Mouse (Mus musculus) neural tube, embryonic 15.5 days (tissue): ENCODE results near the gene Cep41. TPM values are rescaled to one million over a fixed set of nuclear protein-coding genes. Genes with fewer than 3 reads are reported as not detected.

ENCODE experiments used
- ATAC-seq: fragments of 200-750 bp; cut with Nextera tagmentation; 2 replicates; pipeline ENCODE4 v1.8.0; 2017; ENCODE audit warnings: mild to moderate bottlenecking, moderate TSS enrichment, moderate library complexity; ENCODE audit not compliant: low FRiP score
- H3K27ac ChIP-seq: fragments of 300-500 bp; sonication (generic); replicated peaks from 2 replicates; pipeline ENCODE4 v1.5.1; 2015; ENCODE audit warnings: mild to moderate bottlenecking, inconsistent platforms
- H3K27me3 ChIP-seq: fragments of 300-500 bp; sonication (generic); replicated peaks from 2 replicates; pipeline ENCODE4 v1.6.1; 2015; ENCODE audit warnings: inconsistent platforms
- H3K36me3 ChIP-seq: fragments of 300-500 bp; sonication (generic); 2 replicates; pipeline ENCODE4 v1.6.1; 2015; ENCODE audit warnings: inconsistent platforms
- H3K4me1 ChIP-seq: fragments of 300-500 bp; sonication (generic); 2 replicates; pipeline ENCODE4 v1.6.1; 2015; ENCODE audit warnings: inconsistent platforms
- H3K4me2 ChIP-seq: fragments of 300-500 bp; sonication (generic); 2 replicates; pipeline ENCODE4 v1.6.1; 2015; ENCODE audit warnings: inconsistent platforms, mild to moderate bottlenecking, moderate library complexity
- H3K4me3 ChIP-seq: fragments of 300-500 bp; sonication (generic); replicated peaks from 2 replicates; pipeline ENCODE4 v1.5.1; 2015; ENCODE audit warnings: mild to moderate bottlenecking, inconsistent platforms
- H3K9ac ChIP-seq: fragments of 300-500 bp; sonication (generic); replicated peaks from 2 replicates; pipeline ENCODE4 v1.6.1; 2015; ENCODE audit warnings: mild to moderate bottlenecking, inconsistent platforms
- H3K9me3 ChIP-seq: fragments of 300-500 bp; sonication (generic); replicated peaks from 2 replicates; pipeline ENCODE4 v1.6.1; 2016; ENCODE audit warnings: inconsistent platforms
- WGBS: fragments of 180-500 bp; shearing (Covaris S2); methylation state at CpG from one replicate; pipeline ENCODE4 v1.1.7; 2015; ENCODE audit warnings: mixed read lengths; 5-methylcytosine and 5-hydroxymethylcytosine counted together
- polyA plus RNA-seq: library from polyadenylated mRNA; unstranded; fragments of >200 nt; fragmentation: Nextera tagmentation; extraction: Ambion mirVana; gene quantifications from 2 replicates; pipeline ENCODE4 v1.2.1, GENCODE M21; 2015

Cep41 gene
- polyA plus RNA-seq, 1 experiment from 2014 or later: 11.6 TPM

DNA sequence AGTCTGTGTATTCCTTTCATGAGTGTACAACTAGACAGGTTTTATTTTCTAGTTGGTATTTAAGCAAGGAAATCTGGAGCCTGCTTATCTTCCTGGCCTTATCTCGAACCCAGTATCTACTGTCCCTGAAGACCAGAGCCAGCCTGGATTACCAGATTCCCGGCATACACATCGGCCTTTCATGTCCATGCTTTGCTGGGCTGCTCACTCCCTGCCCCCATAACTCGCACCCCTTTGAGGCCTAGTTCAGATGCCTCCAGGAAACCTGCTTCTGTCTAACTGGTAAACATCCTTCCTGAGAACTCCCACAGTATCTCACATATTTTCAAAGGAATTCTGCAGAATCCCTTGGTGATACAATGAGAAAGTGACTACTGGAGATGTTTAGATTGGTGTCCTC lies 28.3 kb downstream of the Cep41 start:
- no peaks in the 10 kb centered on the region for H3K36me3 ChIP-seq
- 67% methylated on average over 4 of the region's 4 CpGs for whole genome bisulfite sequencing
- H3K4me3 ChIP-seq: no peak overlapping the region
- 0 out of 2 replicates have a peak, but pooled peaks cover 5% of the 10 kb centered on the region for H3K4me1 ChIP-seq
- no peaks in the 10 kb centered on the region for H3K9me3 ChIP-seq
- H3K27ac ChIP-seq: 0 out of 2 replicates have a peak overlapping the region, but pooled peaks have one; percentile 3
- H3K9ac ChIP-seq: no peak overlapping the region
- H3K4me2 ChIP-seq: no peak overlapping the region
- no peaks in the 10 kb centered on the region for H3K27me3 ChIP-seq
- ATAC-seq: no peak

DNA sequence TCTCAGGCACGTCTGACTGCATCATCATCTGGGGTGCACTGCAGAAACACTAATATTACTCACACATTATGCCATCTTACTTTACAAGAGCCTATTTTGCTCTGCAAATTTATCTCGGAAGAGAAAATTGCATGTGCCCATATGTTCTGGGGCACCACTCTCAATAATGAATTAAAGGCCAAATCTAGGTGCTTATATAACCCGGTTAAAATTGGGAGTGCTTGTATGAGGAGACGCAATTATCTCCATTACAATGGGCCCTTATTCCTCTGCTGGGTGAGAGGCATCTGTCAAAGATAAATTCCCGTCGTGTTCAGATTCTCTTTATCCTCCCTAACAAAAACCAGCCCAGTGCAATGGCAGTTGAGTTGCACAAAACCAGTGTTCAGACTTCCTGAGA lies 28.8 kb downstream of the Cep41 start:
- Histone ChIP-seq H3K4me3 (no peak overlapping the region), H3K27ac (0 out of 2 replicates have a peak overlapping the region, but pooled peaks have one; percentile 3)
- WGBS: 26% methylated on average over 6 of the region's 6 CpGs

DNA sequence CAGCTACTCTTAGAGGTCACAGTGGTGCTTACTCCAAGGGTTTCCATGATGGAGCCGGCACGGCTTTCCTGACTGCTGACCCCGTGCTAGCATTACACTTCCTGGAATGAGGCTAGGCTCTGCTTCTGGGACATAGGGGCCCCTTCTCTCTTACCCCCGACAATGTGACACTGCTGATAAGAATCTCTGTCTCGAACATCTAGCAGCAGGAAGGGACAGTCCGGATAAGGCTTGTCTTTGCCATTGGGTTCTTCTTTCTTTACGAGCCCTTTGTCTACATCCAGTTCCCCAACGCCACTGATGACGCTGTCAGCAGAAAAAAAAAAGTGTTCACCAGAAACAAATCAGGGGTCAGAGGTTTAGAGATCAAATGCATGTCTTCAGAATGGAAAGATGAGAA lies 34.9 kb downstream of the Cep41 start:
- Histone ChIP-seq H3K4me3 (no peak overlapping the region), H3K9me3 (no peaks in the 10 kb centered on the region), H3K27ac (no peak overlapping the region), H3K4me1 (peaks cover 31% of the 10 kb centered on the region), H3K4me2 (no peak overlapping the region), H3K27me3 (no peaks in the 10 kb centered on the region), H3K36me3 (no peaks in the 10 kb centered on the region), H3K9ac (no peak overlapping the region)
- WGBS: 84% methylated on average over 9 of the region's 9 CpGs
- no peak for ATAC-seq

More for the DNA sequence above, 28.8 kb downstream of the Cep41 start:
- no peaks in the 10 kb centered on the region for H3K27me3 ChIP-seq
- H3K9me3 ChIP-seq: no peaks in the 10 kb centered on the region
- no peak overlapping the region for H3K4me2 ChIP-seq
- H3K36me3 ChIP-seq: no peaks in the 10 kb centered on the region
- H3K4me1 ChIP-seq: 0 out of 2 replicates have a peak, but pooled peaks cover 5% of the 10 kb centered on the region
- H3K9ac ChIP-seq: no peak overlapping the region
- ATAC-seq: no peak

DNA sequence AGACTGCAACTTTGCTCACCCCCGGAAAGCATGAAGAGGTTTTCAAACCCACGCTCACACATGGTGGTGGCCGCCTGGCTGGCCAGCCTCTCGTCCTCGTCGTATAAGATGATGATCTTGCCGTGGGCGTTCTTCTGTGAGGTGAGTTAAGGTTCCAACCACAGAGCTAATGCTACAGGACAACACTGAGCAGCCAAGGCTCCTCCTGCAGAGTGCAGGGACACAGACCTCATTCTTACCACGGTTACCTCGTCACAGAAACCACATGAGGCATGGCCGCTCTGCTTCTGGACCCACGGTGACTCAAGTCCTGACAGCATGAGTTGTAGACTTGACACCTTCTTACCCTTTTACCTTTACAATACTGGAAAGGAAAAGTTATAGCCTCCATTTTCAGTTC lies 36.3 kb downstream of the Cep41 start:
- Histone ChIP-seq H3K9ac (no peak overlapping the region), H3K9me3 (no peaks in the 10 kb centered on the region), H3K27ac (no peak overlapping the region), H3K27me3 (no peaks in the 10 kb centered on the region), H3K36me3 (no peaks in the 10 kb centered on the region), H3K4me1 (peaks cover 44% of the 10 kb centered on the region), H3K4me3 (no peak overlapping the region), H3K4me2 (no peak overlapping the region)
- WGBS: 83% methylated on average over 12 of the region's 12 CpGs
- ATAC-seq: no peak

DNA sequence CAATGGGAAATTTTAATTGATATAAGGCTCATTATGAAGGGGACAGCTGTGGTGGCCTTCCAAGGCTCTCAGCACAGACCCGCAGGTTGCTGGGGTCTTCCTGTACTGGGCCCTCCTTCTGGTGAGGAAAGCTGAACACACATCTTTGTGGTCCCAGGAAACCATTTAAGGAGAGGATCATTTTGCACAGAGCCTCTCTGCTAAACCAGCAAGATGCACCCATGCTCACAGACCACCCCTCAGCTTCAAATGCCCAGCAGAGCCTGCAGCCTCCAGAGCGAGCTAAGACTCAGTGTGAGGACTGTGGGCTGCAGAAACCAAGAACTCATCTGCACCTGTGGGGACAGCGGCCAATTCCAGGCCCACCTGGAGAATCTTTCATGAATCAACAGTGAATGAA lies 38.6 kb downstream of the Cep41 start:
- peaks cover 49% of the 10 kb centered on the region for H3K4me1 ChIP-seq
- H3K4me3 ChIP-seq: no peak overlapping the region
- ATAC-seq: no peak
- WGBS: 59% methylated on average over 3 of the region's 3 CpGs
- peak overlapping the region; percentile 70 for H3K27ac ChIP-seq
- H3K27me3 ChIP-seq: no peaks in the 10 kb centered on the region
- no peaks in the 10 kb centered on the region for H3K9me3 ChIP-seq
- no peaks in the 10 kb centered on the region for H3K36me3 ChIP-seq
- H3K9ac ChIP-seq: no peak overlapping the region
- no peak overlapping the region for H3K4me2 ChIP-seq

DNA sequence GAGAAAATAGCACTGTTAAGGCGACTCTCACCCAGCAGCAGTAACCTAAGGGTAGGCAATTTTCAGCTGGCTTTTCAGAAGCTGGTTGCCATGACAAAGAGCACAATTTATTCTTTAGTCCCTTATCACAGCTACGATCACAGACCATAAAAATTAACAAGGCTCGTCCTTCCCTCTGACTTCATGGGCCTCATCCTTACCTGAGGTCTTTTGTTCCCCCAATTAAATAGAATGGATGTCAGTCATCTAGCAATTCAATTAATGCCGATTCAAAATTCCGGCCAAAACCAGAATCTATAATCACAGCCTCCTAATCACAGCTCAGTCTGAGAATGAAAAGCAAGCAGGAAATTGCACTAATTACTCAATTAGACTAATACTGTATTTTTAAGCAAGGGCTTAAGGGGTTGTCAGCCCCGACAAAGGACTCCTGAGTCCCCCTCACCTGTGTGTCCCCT lies 39.1 kb downstream of the Cep41 start:
- no peaks in the 10 kb centered on the region for H3K9me3 ChIP-seq
- no peak overlapping the region for H3K9ac ChIP-seq
- 18% methylated on average over 6 of the region's 6 CpGs for WGBS
- H3K4me3 ChIP-seq: no peak overlapping the region
- no peak overlapping the region for H3K4me2 ChIP-seq
- H3K27me3 ChIP-seq: no peaks in the 10 kb centered on the region
- no peaks in the 10 kb centered on the region for H3K36me3 ChIP-seq
- peak; percentile 48; the same call in 1 of the 2 replicates for ATAC-seq
- H3K4me1 ChIP-seq: peaks cover 54% of the 10 kb centered on the region
- H3K27ac ChIP-seq: peak overlapping the region; percentile 70

DNA sequence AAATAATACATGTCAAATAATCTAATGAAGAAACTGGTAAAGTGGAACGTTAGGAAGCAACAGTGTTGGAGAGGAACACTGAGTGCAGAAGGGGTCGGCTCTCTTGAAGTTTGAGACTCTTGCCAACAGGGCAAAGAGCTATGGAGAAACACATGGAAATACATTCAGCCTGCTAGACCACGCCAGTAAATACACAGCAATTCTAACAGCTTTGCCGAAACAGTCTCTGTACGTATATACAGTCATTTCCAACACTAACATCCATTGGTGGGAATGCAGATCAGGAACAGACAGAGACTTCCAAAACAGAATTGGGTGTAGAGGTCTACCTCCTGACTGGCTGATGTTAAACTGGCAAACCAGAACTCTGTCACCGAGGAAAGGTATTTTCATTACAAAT lies 40.0 kb downstream of the Cep41 start:
- H3K9ac ChIP-seq: no peak overlapping the region
- H3K4me3 ChIP-seq: no peak overlapping the region
- no peaks in the 10 kb centered on the region for H3K36me3 ChIP-seq
- peaks cover 58% of the 10 kb centered on the region for H3K4me1 ChIP-seq
- H3K27ac ChIP-seq: peak overlapping the region; percentile 70
- no peaks in the 10 kb centered on the region for H3K9me3 ChIP-seq
- no peaks in the 10 kb centered on the region for H3K27me3 ChIP-seq
- 63% methylated on average over 6 of the region's 6 CpGs for WGBS
- H3K4me2 ChIP-seq: no peak overlapping the region
- no peak for ATAC-seq

DNA sequence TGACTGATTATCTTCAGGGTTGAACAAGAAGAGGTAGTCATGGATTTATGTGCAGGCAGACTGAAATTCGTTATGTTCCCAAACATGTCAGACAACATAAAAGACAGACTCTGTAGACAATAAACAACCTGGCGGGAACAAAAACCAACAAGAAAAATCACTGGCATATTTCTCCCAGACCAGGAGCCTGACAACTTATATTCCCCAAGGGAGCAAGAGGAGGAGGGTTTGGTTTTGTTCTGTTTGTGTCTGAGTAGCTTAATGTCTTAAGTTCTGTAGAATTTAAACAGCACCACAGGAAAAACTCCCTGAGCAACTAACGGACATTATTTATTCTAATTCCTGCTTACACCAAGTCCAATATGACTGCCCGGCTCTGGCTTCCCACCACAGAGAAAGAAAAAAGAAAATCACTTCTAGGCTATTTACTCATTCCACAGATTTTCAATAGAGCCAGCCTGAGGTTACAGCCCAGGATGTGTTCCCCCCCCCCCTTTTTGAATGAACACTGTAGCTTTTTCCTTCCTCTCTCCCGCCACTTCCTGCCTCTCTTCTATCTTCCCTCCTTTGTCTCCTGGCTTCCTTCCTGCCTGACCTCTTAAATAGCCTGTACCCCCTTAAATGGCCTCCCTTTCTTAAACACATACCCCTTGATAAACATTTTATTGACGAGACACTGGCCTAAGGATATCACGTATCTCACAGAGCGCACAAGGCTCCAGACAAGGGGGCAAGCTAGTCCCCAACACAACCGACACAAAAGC lies 40.9 kb downstream of the Cep41 start:
- Histone ChIP-seq H3K4me1 (peaks cover 62% of the 10 kb centered on the region), H3K9ac (no peak overlapping the region), H3K36me3 (no peaks in the 10 kb centered on the region), H3K27ac (peak overlapping the region; percentile 70), H3K27me3 (no peaks in the 10 kb centered on the region), H3K9me3 (no peaks in the 10 kb centered on the region), H3K4me3 (no peak overlapping the region), H3K4me2 (no peak overlapping the region)
- WGBS: 38% methylated on average over 9 of the region's 9 CpGs
- ATAC-seq: no peak

DNA sequence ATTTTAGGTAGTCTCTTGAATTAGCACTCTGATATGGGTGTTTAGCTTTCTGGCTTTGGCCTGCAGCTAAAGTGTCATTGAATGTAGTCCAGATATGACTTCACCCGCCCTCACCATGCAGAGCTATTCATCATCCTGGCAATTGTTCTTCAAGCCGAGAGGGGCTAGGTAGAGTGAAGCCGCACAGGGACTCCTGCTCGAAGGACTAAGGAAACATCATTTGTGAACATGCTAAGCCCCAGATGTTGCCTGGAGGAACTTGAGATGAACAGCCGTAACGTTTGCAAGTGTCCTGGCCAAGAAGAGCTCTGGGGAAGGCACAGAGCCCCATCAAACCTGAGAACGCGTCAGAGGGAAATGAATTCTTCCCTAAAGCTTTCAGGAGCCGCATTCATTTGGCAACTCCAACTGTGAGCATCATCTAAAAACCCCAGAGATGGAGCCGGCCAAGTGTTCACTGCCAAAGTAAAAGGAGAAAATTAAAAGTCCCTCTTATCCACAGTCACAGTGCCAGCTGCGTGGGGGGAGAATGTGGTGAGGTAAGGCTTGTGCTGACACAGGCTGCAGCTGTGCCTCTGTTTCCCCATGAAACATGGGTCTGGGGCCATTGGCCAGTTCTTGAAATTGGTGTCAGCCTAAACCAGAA lies 43.8 kb downstream of the Cep41 start:
- Histone ChIP-seq H3K9me3 (no peaks in the 10 kb centered on the region), H3K27ac (peak overlapping the region; percentile 41; the same call in 1 of the 2 replicates), H3K27me3 (no peaks in the 10 kb centered on the region), H3K36me3 (no peaks in the 10 kb centered on the region), H3K4me3 (no peak overlapping the region), H3K9ac (no peak overlapping the region), H3K4me2 (no peak overlapping the region), H3K4me1 (peaks cover 43% of the 10 kb centered on the region)
- 0 out of 2 replicates have a peak, but pooled peaks have one; percentile 19 for ATAC-seq
- 41% methylated on average over 11 of the region's 11 CpGs for WGBS

DNA sequence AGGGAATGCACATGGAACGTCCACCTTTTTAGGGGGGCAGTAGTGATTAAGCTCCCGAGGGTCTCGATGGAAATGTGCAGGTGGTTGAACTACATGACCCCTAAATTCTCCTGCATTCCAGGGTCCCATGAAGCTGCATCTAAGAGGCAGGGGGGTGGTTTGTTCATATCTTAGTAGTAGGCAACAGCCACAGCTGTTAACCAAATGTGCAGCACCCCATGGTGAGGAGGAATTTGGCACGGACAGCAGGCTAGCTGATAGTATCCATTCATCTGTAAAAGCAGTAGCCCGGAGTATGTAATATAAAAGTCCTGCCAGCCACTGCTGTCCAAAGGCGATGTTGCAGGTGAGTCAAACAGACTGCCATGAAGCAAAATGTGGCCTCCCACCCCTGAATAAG lies 48.2 kb downstream of the Cep41 start:
- H3K4me3 ChIP-seq: no peak overlapping the region
- no peak overlapping the region for H3K9ac ChIP-seq
- no peaks in the 10 kb centered on the region for H3K36me3 ChIP-seq
- 59% methylated on average over 6 of the region's 6 CpGs for WGBS
- no peak for ATAC-seq
- H3K27me3 ChIP-seq: no peaks in the 10 kb centered on the region
- H3K4me1 ChIP-seq: peaks cover 15% of the 10 kb centered on the region
- no peak overlapping the region for H3K27ac ChIP-seq
- H3K9me3 ChIP-seq: no peaks in the 10 kb centered on the region
- H3K4me2 ChIP-seq: no peak overlapping the region

DNA sequence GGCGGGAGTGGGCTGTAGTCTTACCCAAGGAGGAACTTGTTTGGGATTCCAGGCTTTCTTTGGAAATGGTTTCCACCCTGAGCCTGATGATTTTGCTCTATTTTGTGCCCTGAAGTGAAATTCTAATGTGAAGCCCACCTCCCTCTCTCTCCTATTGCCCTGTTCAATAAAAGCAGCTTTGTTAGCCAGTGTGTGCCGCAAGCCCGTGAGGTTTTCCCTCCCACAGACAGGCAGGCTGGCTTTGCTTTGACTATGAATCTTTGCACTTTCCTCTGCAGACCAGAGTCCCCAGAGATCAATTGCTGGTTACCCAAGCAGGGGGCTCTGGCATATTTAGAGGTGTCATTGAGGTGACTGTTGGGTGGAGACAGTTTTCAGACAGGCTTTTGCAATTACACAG lies 49.1 kb downstream of the Cep41 start:
- no peaks in the 10 kb centered on the region for H3K9me3 ChIP-seq
- H3K36me3 ChIP-seq: no peaks in the 10 kb centered on the region
- 48% methylated on average over 3 of the region's 3 CpGs for WGBS
- ATAC-seq: no peak
- no peak overlapping the region for H3K27ac ChIP-seq
- H3K4me2 ChIP-seq: no peak overlapping the region
- H3K4me3 ChIP-seq: no peak overlapping the region
- no peak overlapping the region for H3K9ac ChIP-seq
- H3K27me3 ChIP-seq: no peaks in the 10 kb centered on the region
- peaks cover 8% of the 10 kb centered on the region for H3K4me1 ChIP-seq
